Mouse (Mus musculus) limb, embryonic 11.5 days (tissue): Measurements from ENCODE around the gene Olfr545. TPM values are rescaled to one million over a fixed set of nuclear protein-coding genes. Genes with fewer than 3 reads are reported as not detected.

Experiments used
- polyA plus RNA-seq: library from polyadenylated mRNA; unstranded; fragments of >200 nt; fragmentation: Nextera tagmentation; extraction: Ambion mirVana; gene quantifications from 2 replicates; pipeline ENCODE4 v1.2.1, GENCODE M21; 2014

Olfr545 gene
- polyA plus RNA-seq, 1 experiment from 2014 or later, result 0.39 TPM

Other genes starting within 250 kb of the Olfr545 start
- gene Rhog, start 243.5 kb downstream of the Olfr545 start, polyA plus RNA-seq, result 54.4 and 58.7 TPM in 2 replicates
- 14.2 and 15.8 TPM in 2 replicates for gene Stim1, start 231.8 kb downstream of the Olfr545 start, polyA plus RNA-seq
- 261 and 275 TPM in 2 replicates for gene Rrm1, start 57.9 kb downstream of the Olfr545 start, polyA plus RNA-seq
- gene Olfr543, start 17.9 kb downstream of the Olfr545 start, polyA plus RNA-seq, result 0.23 and 0.56 TPM in 2 replicates
- gene Olfr544, start 11.3 kb downstream of the Olfr545 start, polyA plus RNA-seq, result 0.05 and 0.09 TPM in 2 replicates
- gene Olfr547, start 35.2 kb upstream of the Olfr545 start, polyA plus RNA-seq, result not detected in 2 replicates
- gene Olfr548-ps1, start 41.3 kb upstream of the Olfr545 start, polyA plus RNA-seq, result not detected in 2 replicates
- gene Olfr549, start 50.3 kb upstream of the Olfr545 start, polyA plus RNA-seq, result not detected in 2 replicates
- 0.13 and 0.95 TPM in 2 replicates for gene Trim21, start 65.9 kb upstream of the Olfr545 start, polyA plus RNA-seq
- gene Olfr550, start 71.9 kb upstream of the Olfr545 start, polyA plus RNA-seq, result not detected in 2 replicates
- not detected in 2 replicates for gene Olfr551, start 92.3 kb upstream of the Olfr545 start, polyA plus RNA-seq
- not detected in 2 replicates for gene Olfr552, start 98.2 kb upstream of the Olfr545 start, polyA plus RNA-seq
- gene Olfr553, start 118.6 kb upstream of the Olfr545 start, polyA plus RNA-seq, result not detected in 2 replicates
- gene Olfr554, start 138.9 kb upstream of the Olfr545 start, polyA plus RNA-seq, result not detected in 2 replicates
- not detected in 2 replicates for gene Olfr555, start 159.2 kb upstream of the Olfr545 start, polyA plus RNA-seq
- not detected in 2 replicates for gene Olfr556, start 165.3 kb upstream of the Olfr545 start, polyA plus RNA-seq
- 12.9 and 13.6 TPM in 2 replicates for gene Trim68, start 187.8 kb upstream of the Olfr545 start, polyA plus RNA-seq
- gene Olfr557, start 196.3 kb upstream of the Olfr545 start, polyA plus RNA-seq, result not detected in 2 replicates
- not detected in 2 replicates for gene Olfr558, start 202.6 kb upstream of the Olfr545 start, polyA plus RNA-seq
- not detected in 2 replicates for gene Olfr33, start 219.5 kb upstream of the Olfr545 start, polyA plus RNA-seq
- not detected in 2 replicates for gene Olfr559, start 227.9 kb upstream of the Olfr545 start, polyA plus RNA-seq